Mouse (Mus musculus) fat pad, adult 2 months (tissue): ENCODE measurements around the gene Tfcp2l1.
"Not testable (repeated sequence)": the region's sequence is repeated elsewhere in the genome, so short reads cannot be mapped to it uniquely, and the experiment has no call there.

ENCODE experiments used
- DNase-seq: peaks from one replicate; pipeline ENCODE4 v3.0.0-alpha.2; 2011; ENCODE audit warnings: low read depth, low spot score; ENCODE audit errors: extremely low read depth

Gene Tfcp2l1

GRCm38 (mm10) chr1:118627781-118628464, at the start of gene Tfcp2l1:
TSS of gene Tfcp2l1 (plus strand) at chr1:118627945.
- DNase-seq: peak; percentile 19

GRCm38 (mm10) chr1:118580174-118580702, 47.5 kb upstream of the Tfcp2l1 start:
- DNase-seq: no peak

GRCm38 (mm10) chr1:118581179-118581578, 46.6 kb upstream of the Tfcp2l1 start:
- DNase-seq: no peak

- DNase-seq: peak; percentile 46
Measured at GRCm38 (mm10) chr1:118589721-118590120, 38.0 kb upstream of the Tfcp2l1 start.

- no peak for DNase-seq
Measured at GRCm38 (mm10) chr1:118592933-118593332, 34.8 kb upstream of the Tfcp2l1 start.

GRCm38 (mm10) chr1:118595395-118595794, 32.4 kb upstream of the Tfcp2l1 start:
- DNase-seq: no peak

GRCm38 (mm10) chr1:118597475-118598213, 30.1 kb upstream of the Tfcp2l1 start:
- peak; percentile 55 for DNase-seq

GRCm38 (mm10) chr1:118598339-118598738, 29.4 kb upstream of the Tfcp2l1 start:
- DNase-seq: no peak

- no peak for DNase-seq
Measured at GRCm38 (mm10) chr1:118613631-118614183, 14.0 kb upstream of the Tfcp2l1 start.

- not testable (repeated sequence) for DNase-seq
Measured at GRCm38 (mm10) chr1:118621055-118621454, 6.7 kb upstream of the Tfcp2l1 start.

GRCm38 (mm10) chr1:118622857-118623256, 4.9 kb upstream of the Tfcp2l1 start:
- no peak for DNase-seq

- DNase-seq: no peak
Measured at GRCm38 (mm10) chr1:118625461-118625860, 2.3 kb upstream of the Tfcp2l1 start.

GRCm38 (mm10) chr1:118625921-118626320, 1.8 kb upstream of the Tfcp2l1 start:
- DNase-seq: no peak

GRCm38 (mm10) chr1:118626452-118626851, 1.3 kb upstream of the Tfcp2l1 start:
- no peak for DNase-seq

GRCm38 (mm10) chr1:118633415-118633980, 5.8 kb downstream of the Tfcp2l1 start:
- DNase-seq: no peak

GRCm38 (mm10) chr1:118642296-118642999, 14.7 kb downstream of the Tfcp2l1 start:
- no peak for DNase-seq

- peak; percentile 47 for DNase-seq
Measured at GRCm38 (mm10) chr1:118643138-118643979, 15.6 kb downstream of the Tfcp2l1 start.

GRCm38 (mm10) chr1:118645701-118646100, 18.0 kb downstream of the Tfcp2l1 start:
- DNase-seq: no peak

- DNase-seq: no peak
Measured at GRCm38 (mm10) chr1:118648015-118648414, 20.3 kb downstream of the Tfcp2l1 start.
